Mouse (Mus musculus): ENCODE measurements at regions not wholly inside any gene's neighbourhood (a gene's known extent, or its start where the extent isn't known, plus 50 kb on each side); places are given as distances from the start of the nearest gene placed in this dataset.

DNA sequence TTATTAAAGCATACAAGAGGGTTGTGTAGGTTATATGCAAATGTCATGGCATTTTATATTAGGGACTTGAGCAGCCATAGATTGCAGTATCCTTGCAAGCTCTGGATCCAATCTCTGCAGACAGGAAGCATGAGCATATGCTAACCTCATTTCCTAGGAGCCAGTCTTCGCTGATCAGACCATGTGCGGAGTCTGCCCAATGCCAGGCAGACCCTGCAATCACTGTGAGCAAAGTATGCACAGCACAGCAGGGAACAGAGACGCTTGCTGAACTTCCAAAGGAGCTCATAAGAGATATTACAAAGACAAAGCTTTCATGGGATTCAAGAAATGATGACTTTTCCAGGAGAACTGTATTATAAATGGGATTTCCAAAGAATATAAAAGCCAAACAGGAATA, 65.2 kb upstream of the Fbxl4 start:
- no peak for DNase-seq (ENCODE audit: low spot score in 2 of 2)

DNA sequence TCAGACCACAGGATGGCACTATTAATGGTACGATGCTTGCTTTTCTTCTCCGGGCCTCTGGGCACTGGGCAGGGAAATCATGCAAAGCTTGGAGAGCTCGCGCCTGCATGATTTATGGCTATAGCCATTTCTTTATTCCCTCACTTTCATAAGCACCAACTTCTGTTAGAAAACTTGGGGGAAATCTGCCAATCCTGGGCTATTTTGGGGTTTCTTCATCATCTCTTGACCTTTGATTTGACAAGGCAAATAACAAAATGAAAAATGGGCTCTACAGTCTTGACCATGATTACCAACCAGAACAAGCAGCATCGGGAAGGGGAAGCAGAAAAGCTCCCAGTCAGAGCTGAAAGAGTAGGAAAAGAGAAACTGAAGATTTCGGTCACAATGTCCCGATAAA, 57.1 kb upstream of the Fbxl4 start:
- DNase-seq (ENCODE audit: low spot score in 2 of 2) = no peak

DNA sequence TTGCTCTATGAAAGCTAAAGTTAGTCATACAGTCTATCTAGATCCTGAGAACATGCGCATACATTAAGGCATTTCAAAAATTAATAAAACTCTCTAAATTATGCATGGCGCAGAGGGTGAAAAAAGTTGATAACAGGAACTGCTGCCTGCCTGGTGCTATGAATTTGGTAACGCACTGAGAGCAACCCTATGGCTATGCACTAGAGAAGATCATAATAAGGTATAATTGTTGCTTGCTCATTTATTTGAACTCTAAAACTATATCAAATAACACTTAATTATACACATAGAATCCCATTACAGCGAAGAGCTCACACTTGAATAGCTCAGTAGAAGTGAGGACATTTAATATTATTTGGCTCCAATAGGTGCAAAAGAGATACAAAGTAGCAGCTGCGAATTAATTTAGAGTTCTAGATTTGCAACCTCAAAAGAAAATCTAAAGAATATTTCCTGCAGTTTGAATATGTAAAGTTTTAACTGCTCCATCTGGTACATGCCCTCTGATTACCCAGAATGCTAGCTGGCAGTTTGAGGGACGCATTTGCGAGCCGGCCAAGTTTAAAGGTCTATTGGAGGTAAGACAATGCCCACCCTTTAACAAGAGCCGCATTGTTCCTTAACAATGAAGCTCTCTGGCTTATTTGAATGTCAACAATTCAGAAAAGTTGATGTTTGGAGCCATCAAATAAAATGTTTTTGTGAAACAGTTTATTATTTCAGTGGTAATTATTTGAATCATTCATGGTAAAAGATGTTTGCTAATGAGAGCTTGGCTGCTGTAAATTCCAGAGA, 56.0 kb upstream of the Fbxl4 start:
- DNase-seq (ENCODE audit: low spot score in 2 of 2) = no peak

DNA sequence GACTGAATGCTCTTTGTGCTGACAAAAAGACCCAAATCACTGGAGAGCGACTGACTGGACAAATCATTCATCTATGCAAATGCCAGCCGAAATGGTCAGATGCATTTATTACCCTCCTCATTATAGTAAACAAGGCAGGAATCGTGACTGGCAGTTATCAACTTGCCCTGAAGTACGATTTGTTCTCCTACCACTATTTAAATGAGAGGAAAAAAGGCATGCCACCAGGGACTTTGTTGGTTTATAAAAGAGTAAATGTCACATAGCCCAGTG, 55.5 kb upstream of the Fbxl4 start:
- no peak for DNase-seq (ENCODE audit: low spot score in 2 of 2)

DNA sequence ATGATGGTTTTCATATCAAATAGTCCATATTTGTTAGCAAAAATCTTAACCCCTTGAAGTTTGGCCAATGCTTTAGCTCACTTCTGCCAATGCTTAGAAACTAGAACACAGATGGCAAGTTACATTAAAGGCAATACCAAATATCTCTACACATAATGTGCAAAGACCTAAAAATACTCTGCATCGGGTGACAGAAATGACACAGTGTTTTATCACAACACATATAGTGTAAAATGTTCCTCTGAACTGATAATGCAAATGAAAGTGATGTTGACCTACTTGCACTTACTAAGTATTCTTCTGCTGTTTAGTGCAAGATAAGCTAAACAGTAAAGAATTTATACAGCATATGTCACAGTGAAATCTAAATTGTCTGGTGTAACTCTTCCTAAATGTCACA, 55.1 kb upstream of the Fbxl4 start:
- DNase-seq (ENCODE audit: low spot score in 2 of 2) = no peak

Data from right cerebral cortex, postnatal 36 days (tissue).